Mouse (Mus musculus) olfactory bulb, adult 2 months (tissue): ENCODE data around the gene Vmn2r37. TPM values are rescaled to one million over a fixed set of nuclear protein-coding genes. Genes with fewer than 3 reads are reported as not detected.
"Not testable (repeated sequence)": the region's sequence is repeated elsewhere in the genome, so short reads cannot be mapped to it uniquely, and the experiment has no call there.

ENCODE experiments used
- H3K27ac ChIP-seq: fragments of 200-500 bp; 2 replicates; pipeline ENCODE4 v1.5.1; 2012; ENCODE audit warnings: low read depth, low read length; ENCODE audit not compliant: insufficient read depth
- H3K4me1 ChIP-seq: fragments of 200-500 bp; 2 replicates; pipeline ENCODE4 v1.6.1; 2012; ENCODE audit warnings: low read length; ENCODE audit not compliant: control insufficient read depth, insufficient read depth
- H3K4me3 ChIP-seq: fragments of 200-500 bp; 2 replicates; pipeline ENCODE4 v1.5.1; 2012; ENCODE audit warnings: mild to moderate bottlenecking, low read depth, low read length, moderate library complexity; ENCODE audit not compliant: insufficient read depth
- WGBS: fragments of 180-500 bp; shearing (Covaris S2); methylation state at CpG from one replicate; pipeline ENCODE4 v1.1.7; 2018; 5-methylcytosine and 5-hydroxymethylcytosine counted together
- polyA plus RNA-seq: library from polyadenylated mRNA; stranded (reverse); fragments of >200 nt; gene quantifications from 2 replicates; pipeline ENCODE4 v1.2.4, GENCODE M21; 2012; ENCODE audit warnings: low replicate concordance; ENCODE audit not compliant: missing spikeins, insufficient read depth, insufficient read length

The Vmn2r37 gene
- not detected in 2 replicates for polyA plus RNA-seq

DNA sequence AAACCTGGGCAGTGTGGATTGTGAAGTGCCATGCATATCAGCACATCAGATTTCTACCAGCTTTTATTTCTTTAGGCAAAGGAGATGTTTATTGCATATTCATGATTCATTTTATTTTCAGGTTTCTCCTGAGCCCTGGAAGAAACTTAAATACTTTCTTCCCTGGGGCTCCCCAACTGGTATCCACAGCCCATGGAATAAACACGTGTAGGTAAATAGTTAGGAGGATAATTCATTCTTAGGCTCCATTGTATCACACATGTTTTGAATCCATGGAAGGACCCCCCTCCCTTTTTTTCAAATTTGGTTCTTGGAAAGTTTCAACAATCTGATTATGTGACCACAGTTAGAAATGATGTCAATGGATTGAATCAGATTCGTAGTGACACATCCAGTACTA, at the start of gene Vmn2r37:
Vmn2r37 (minus strand) TSS at position 101 of the 400 bp plus-strand sequence.
- not testable (repeated sequence) for H3K4me1 ChIP-seq, H3K27ac ChIP-seq, H3K4me3 ChIP-seq
- WGBS: 48% methylated on average over 2 of the region's 2 CpGs

Other genes starting within 250 kb of the Vmn2r37 start
- not detected in 2 replicates for gene Vmn2r39, start 192.9 kb downstream of the Vmn2r37 start, polyA plus RNA-seq
- gene Vmn2r38, start 125.8 kb downstream of the Vmn2r37 start, polyA plus RNA-seq: not detected in 2 replicates